Mouse (Mus musculus): Measurements from ENCODE around the gene Hoxc5. TPM values are rescaled to one million over a fixed set of nuclear protein-coding genes. Genes with fewer than 3 reads are reported as not detected.

The Hoxc5 gene
- polyA plus RNA-seq (2017; shearing (Covaris generic)) = not detected

GRCm38 (mm10) chr15:102967312-102967510 lies at the start of gene Hoxc5:
Gene Hoxc5 (plus strand): TSS chr15:102967443.

DNA sequence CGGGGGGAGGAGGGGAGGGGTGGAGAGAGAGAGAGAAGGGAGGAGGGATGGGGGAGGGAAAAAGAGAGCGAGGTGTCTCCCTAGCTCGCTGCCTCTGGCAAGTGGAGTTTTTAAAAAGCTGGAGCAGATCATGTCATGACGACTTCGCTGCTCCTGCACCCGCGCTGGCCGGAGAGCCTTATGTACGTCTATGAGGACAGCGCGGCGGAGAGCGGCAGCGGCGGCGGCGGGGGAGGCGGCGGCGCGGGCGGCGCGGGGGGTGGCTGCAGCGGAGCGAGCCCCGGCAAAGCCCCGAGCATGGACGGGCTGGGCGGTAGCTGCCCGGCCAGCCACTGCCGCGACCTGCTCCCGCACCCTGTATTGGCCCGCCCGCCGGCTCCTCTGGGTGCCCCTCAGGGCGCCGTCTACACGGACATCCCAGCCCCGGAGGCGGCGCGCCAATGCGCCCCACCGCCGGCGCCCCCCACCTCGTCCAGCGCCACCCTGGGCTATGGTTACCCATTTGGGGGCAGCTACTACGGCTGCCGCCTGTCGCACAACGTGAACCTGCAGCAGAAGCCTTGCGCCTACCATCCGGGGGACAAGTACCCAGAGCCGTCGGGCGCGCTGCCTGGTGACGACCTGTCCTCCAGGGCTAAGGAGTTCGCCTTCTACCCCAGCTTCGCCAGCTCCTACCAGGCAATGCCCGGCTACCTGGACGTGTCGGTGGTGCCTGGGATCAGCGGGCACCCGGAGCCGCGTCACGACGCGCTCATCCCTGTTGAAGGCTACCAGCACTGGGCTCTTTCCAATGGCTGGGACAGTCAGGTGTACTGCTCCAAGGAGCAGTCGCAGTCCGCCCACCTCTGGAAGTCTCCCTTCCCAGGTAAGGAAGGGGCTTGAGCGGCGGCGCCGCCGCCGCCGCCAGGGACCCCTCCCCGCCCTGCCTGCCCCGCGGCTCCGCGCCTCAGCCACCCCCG lies 45.9 kb upstream of the Hoxc5 start, which contains the start of gene Hoxc13:
Hoxc13 (plus strand) TSS at position 51 of the 959 bp plus-strand sequence.

GRCm38 (mm10) chr15:102936279-102936972 lies 30.8 kb upstream of the Hoxc5 start, which contains the start of gene Hoxc12:
Gene Hoxc12 (plus strand): TSS chr15:102936757.

DNA sequence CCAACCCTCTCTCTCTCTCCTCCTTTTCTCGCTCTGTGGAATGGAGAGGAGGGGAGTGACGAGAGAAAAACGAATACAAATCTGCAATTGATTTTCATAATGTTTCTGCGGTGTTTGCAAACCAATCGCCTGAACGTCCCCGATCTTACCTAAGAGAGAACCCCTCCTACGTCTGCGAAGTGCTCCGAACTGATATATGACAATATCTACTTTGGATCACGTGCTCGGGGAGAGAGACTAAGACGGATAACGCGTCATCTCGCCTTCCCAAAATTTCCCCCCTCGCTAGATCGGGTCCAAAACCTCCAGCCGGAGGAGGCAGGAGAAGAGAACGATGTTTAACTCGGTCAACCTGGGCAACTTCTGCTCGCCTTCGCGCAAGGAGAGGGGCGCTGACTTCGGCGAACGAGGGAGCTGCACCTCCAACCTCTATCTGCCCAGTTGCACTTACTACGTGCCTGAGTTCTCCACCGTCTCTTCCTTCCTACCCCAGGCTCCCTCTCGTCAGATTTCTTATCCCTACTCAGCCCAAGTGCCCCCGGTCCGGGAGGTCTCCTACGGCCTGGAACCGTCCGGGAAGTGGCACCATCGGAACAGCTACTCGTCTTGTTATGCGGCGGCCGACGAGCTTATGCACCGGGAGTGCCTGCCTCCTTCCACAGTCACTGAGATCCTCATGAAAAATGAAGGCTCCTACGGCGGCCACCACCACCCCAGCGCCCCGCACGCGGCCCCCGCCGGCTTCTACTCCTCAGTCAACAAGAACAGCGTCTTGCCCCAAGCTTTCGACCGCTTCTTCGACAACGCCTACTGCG lies 12.8 kb upstream of the Hoxc5 start, which contains the start of gene Hoxc11:
Hoxc11 (plus strand) TSS at position 236 of the 815 bp plus-strand sequence.

GRCm38 (mm10) chr15:102966776-102967311 lies 399 bp upstream of the Hoxc5 start, which contains the start of gene Hoxc10:
Gene Hoxc10 (plus strand): TSS chr15:102966796.

GRCm38 (mm10) chr15:102976171-102976570 lies 8.9 kb downstream of the Hoxc5 start, which contains the start of gene Hoxc9:
Gene Hoxc9 (plus strand): TSS chr15:102976439.

DNA sequence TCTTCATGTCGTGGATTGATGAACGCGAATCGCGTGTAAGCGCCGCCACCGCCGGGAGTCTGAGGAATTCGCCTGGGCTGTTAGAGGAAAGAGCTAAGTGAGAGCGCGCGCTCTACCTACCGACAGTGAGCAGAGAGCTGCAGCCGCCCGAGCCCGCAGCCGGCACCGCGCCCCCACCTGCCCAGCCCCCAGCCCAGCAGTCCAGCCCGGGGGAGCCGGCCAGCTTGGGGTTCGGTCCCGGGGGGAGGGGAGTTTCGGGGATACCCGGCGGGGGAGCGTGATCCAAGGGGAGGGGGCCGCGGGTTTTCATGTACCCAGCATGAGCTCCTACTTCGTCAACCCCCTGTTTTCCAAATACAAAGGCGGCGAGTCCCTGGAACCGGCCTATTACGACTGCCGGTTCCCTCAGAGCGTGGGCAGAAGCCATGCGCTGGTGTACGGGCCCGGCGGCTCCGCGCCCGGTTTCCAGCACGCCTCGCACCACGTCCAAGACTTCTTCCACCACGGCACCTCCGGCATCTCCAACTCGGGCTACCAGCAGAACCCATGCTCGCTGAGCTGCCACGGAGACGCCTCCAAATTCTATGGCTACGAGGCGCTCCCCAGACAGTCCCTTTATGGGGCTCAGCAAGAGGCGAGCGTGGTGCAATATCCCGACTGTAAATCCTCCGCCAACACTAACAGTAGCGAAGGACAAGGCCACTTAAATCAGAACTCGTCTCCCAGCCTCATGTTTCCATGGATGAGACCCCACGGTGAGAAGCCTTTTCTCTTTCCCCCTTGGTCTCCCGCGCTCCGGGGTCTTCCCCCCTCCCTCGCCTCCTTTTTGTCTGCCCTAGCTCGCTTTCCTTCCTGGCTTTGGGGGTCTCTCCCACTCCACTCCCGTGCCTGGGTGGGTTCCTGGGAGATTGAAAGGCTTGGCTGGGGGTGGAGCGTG lies 23.5 kb downstream of the Hoxc5 start, which contains the start of gene Hoxc8:
Hoxc8 (plus strand) TSS at position 147 of the 937 bp plus-strand sequence.

GRCm38 (mm10) chr15:102997939-102998355 lies 30.7 kb downstream of the Hoxc5 start, which contains the start of gene Hoxc6:
Gene Hoxc6 (plus strand): TSS chr15:102998257.

GRCm38 (mm10) chr15:103018636-103019035 lies 51.4 kb downstream of the Hoxc5 start, which contains the start of gene Hoxc4:
Gene Hoxc4 (plus strand): TSS chr15:103018934.

Other genes starting within 250 kb of the Hoxc5 start
- 37.6 TPM for gene Calcoco1, start 245.3 kb upstream of the Hoxc5 start, polyA plus RNA-seq (2017; shearing (Covaris generic))
- not detected for gene Hoxc13, start 46.3 kb upstream of the Hoxc5 start, polyA plus RNA-seq (2017; shearing (Covaris generic))
- not detected for gene Hoxc12, start 30.7 kb upstream of the Hoxc5 start, polyA plus RNA-seq (2017; shearing (Covaris generic))
- not detected for gene Hoxc11, start 13.0 kb upstream of the Hoxc5 start, polyA plus RNA-seq (2017; shearing (Covaris generic))
- not detected for gene Hoxc10, start 647 bp upstream of the Hoxc5 start, polyA plus RNA-seq (2017; shearing (Covaris generic))
- gene Hoxc9, start 9.0 kb downstream of the Hoxc5 start, polyA plus RNA-seq (2017; shearing (Covaris generic)) = not detected
- gene Hoxc8, start 23.2 kb downstream of the Hoxc5 start, polyA plus RNA-seq (2017; shearing (Covaris generic)) = not detected
- not detected for gene Hoxc6, start 30.8 kb downstream of the Hoxc5 start, polyA plus RNA-seq (2017; shearing (Covaris generic))
- not detected for gene Hoxc4, start 51.5 kb downstream of the Hoxc5 start, polyA plus RNA-seq (2017; shearing (Covaris generic))
- 4.9 TPM for gene Smug1, start 199.6 kb downstream of the Hoxc5 start, polyA plus RNA-seq (2017; shearing (Covaris generic))